Mouse (Mus musculus) cerebellum, postnatal 10 days (tissue): ENCODE results near the gene Papln.
A peak's percentile ranks its signal among the peaks of the same experiment; 100 is the strongest.

Experiments used
- DNase-seq, 2 experiments: peaks; one replicate each; pipeline ENCODE4 v3.0.0; 2021; ENCODE audit warnings: mixed read lengths in 2 of 2

Gene Papln

GRCm38 (mm10) chr12:83768235-83768899 is 4.9 kb downstream of the Papln start:
- no peak for DNase-seq

GRCm38 (mm10) chr12:83770418-83771256 is 7.2 kb downstream of the Papln start:
- peak; percentile 84 to 89 for DNase-seq

- peak; percentile 70 to 76 for DNase-seq
These were observed 12.2 kb downstream of the Papln start for GRCm38 (mm10) chr12:83775621-83776020.

- DNase-seq: no peak
These were observed 13.3 kb downstream of the Papln start for GRCm38 (mm10) chr12:83776766-83777165.

GRCm38 (mm10) chr12:83780181-83780580 is 16.7 kb downstream of the Papln start:
- DNase-seq: no peak

GRCm38 (mm10) chr12:83781204-83781603 is 17.8 kb downstream of the Papln start:
- DNase-seq: peak; percentile 81 to 88

GRCm38 (mm10) chr12:83781640-83782278 is 18.3 kb downstream of the Papln start:
- DNase-seq: peak; percentile 88 to 95

GRCm38 (mm10) chr12:83782669-83783068 is 19.2 kb downstream of the Papln start:
- peak; percentile 64 to 80 for DNase-seq

GRCm38 (mm10) chr12:83785305-83785704 is 21.9 kb downstream of the Papln start:
- DNase-seq: no peak

GRCm38 (mm10) chr12:83789051-83789780 is 25.8 kb downstream of the Papln start:
- DNase-seq: no peak

- no peak for DNase-seq
These were observed 26.3 kb downstream of the Papln start for GRCm38 (mm10) chr12:83789781-83790140.

- DNase-seq: no peak
These were observed 27.3 kb downstream of the Papln start for GRCm38 (mm10) chr12:83790749-83791148.

GRCm38 (mm10) chr12:83791737-83792136 is 28.3 kb downstream of the Papln start:
- peak; percentile 86 to 92 for DNase-seq

GRCm38 (mm10) chr12:83792706-83793410 is 29.4 kb downstream of the Papln start:
- no peak for DNase-seq

GRCm38 (mm10) chr12:83795051-83795450 is 31.6 kb downstream of the Papln start:
- DNase-seq: peak in 1 of 2 experiments; percentile 21

GRCm38 (mm10) chr12:83795586-83795985 is 32.2 kb downstream of the Papln start:
- DNase-seq: peak; percentile 41 to 61

- DNase-seq: no peak
These were observed 34.9 kb downstream of the Papln start for GRCm38 (mm10) chr12:83798313-83798712.

GRCm38 (mm10) chr12:83800943-83801342 is 37.5 kb downstream of the Papln start:
- DNase-seq: peak; percentile 73 to 77

GRCm38 (mm10) chr12:83803641-83804040 is 40.2 kb downstream of the Papln start:
- DNase-seq: no peak

- DNase-seq: no peak
These were observed 48.5 kb downstream of the Papln start for GRCm38 (mm10) chr12:83811901-83812300.

- no peak for DNase-seq
These were observed 53.2 kb downstream of the Papln start for GRCm38 (mm10) chr12:83816616-83817015.

GRCm38 (mm10) chr12:83830424-83830823 is 67.0 kb downstream of the Papln start:
- no peak for DNase-seq
